Mouse (Mus musculus): Measurements from ENCODE around the gene Olfr853. TPM values are rescaled to one million over a fixed set of nuclear protein-coding genes. Genes with fewer than 3 reads are reported as not detected.

Olfr853 gene
- not detected for polyA plus RNA-seq (2014; fragmentation: Illumina TruSeq; extraction: RNeasy Lipid Tissue Mini Kit (QIAGEN cat#74804); ENCODE audit: low read depth, low replicate concordance)

GRCm38 (mm10) chr9:19540976-19541375 lies at the start of gene Olfr853:
Gene Olfr853, minus strand, starts transcription at chr9:19541076.

GRCm38 (mm10) chr9:19582317-19582716 lies 41.4 kb upstream of the Olfr853 start, which contains the start of gene Olfr855:
Gene Olfr855, plus strand, starts transcription at chr9:19582617.

GRCm38 (mm10) chr9:19567282-19567681 lies 26.4 kb upstream of the Olfr853 start, which contains the start of gene Olfr854:
Gene Olfr854, minus strand, starts transcription at chr9:19567382.

GRCm38 (mm10) chr9:19492995-19493394 lies 47.9 kb downstream of the Olfr853 start, which contains the start of gene Olfr851:
Gene Olfr851, plus strand, starts transcription at chr9:19493295.

Other genes starting within 250 kb of the Olfr853 start
- gene Olfr844, start 224.7 kb downstream of the Olfr853 start, polyA plus RNA-seq (2014; fragmentation: Illumina TruSeq; extraction: RNeasy Lipid Tissue Mini Kit (QIAGEN cat#74804); ENCODE audit: low read depth, low replicate concordance), result not detected
- gene Olfr845, start 204.6 kb downstream of the Olfr853 start, polyA plus RNA-seq (2014; fragmentation: Illumina TruSeq; extraction: RNeasy Lipid Tissue Mini Kit (QIAGEN cat#74804); ENCODE audit: low read depth, low replicate concordance), result not detected
- not detected for gene Olfr846, start 177.1 kb downstream of the Olfr853 start, polyA plus RNA-seq (2014; fragmentation: Illumina TruSeq; extraction: RNeasy Lipid Tissue Mini Kit (QIAGEN cat#74804); ENCODE audit: low read depth, low replicate concordance)
- not detected for gene Olfr847, start 162.4 kb downstream of the Olfr853 start, polyA plus RNA-seq (2014; fragmentation: Illumina TruSeq; extraction: RNeasy Lipid Tissue Mini Kit (QIAGEN cat#74804); ENCODE audit: low read depth, low replicate concordance)
- gene Olfr849, start 100.8 kb downstream of the Olfr853 start, polyA plus RNA-seq (2014; fragmentation: Illumina TruSeq; extraction: RNeasy Lipid Tissue Mini Kit (QIAGEN cat#74804); ENCODE audit: low read depth, low replicate concordance), result not detected
- not detected for gene Olfr850, start 62.8 kb downstream of the Olfr853 start, polyA plus RNA-seq (2014; fragmentation: Illumina TruSeq; extraction: RNeasy Lipid Tissue Mini Kit (QIAGEN cat#74804); ENCODE audit: low read depth, low replicate concordance)
- gene Olfr851, start 47.8 kb downstream of the Olfr853 start, polyA plus RNA-seq (2014; fragmentation: Illumina TruSeq; extraction: RNeasy Lipid Tissue Mini Kit (QIAGEN cat#74804); ENCODE audit: low read depth, low replicate concordance), result not detected
- not detected for gene Olfr854, start 26.3 kb upstream of the Olfr853 start, polyA plus RNA-seq (2014; fragmentation: Illumina TruSeq; extraction: RNeasy Lipid Tissue Mini Kit (QIAGEN cat#74804); ENCODE audit: low read depth, low replicate concordance)
- not detected for gene Olfr855, start 41.5 kb upstream of the Olfr853 start, polyA plus RNA-seq (2014; fragmentation: Illumina TruSeq; extraction: RNeasy Lipid Tissue Mini Kit (QIAGEN cat#74804); ENCODE audit: low read depth, low replicate concordance)
- gene Zfp317, start 81.0 kb upstream of the Olfr853 start, polyA plus RNA-seq (2014; fragmentation: Illumina TruSeq; extraction: RNeasy Lipid Tissue Mini Kit (QIAGEN cat#74804); ENCODE audit: low read depth, low replicate concordance), result 15.2 TPM
- gene Olfr857, start 168.4 kb upstream of the Olfr853 start, polyA plus RNA-seq (2014; fragmentation: Illumina TruSeq; extraction: RNeasy Lipid Tissue Mini Kit (QIAGEN cat#74804); ENCODE audit: low read depth, low replicate concordance), result not detected
- gene Olfr58, start 239.2 kb upstream of the Olfr853 start, polyA plus RNA-seq (2014; fragmentation: Illumina TruSeq; extraction: RNeasy Lipid Tissue Mini Kit (QIAGEN cat#74804); ENCODE audit: low read depth, low replicate concordance), result not detected

All from adipose tissue, adult 10 weeks (tissue).